Mouse (Mus musculus) spleen, postnatal 36 days (tissue): ENCODE measurements at regions not wholly inside any gene's neighbourhood (a gene's known extent, or its start where the extent isn't known, plus 50 kb on each side); places are given as distances from the start of the nearest gene placed in this dataset.
"Not testable (repeated sequence)": the region's sequence is repeated elsewhere in the genome, so short reads cannot be mapped to it uniquely, and the experiment has no call there.

ENCODE experiments used
- DNase-seq, 2 experiments: peaks; one replicate each; pipeline ENCODE4 v3.0.0; 2022; ENCODE audit warnings: low spot score in 2 of 2, mixed read lengths in 1 of 2

DNA sequence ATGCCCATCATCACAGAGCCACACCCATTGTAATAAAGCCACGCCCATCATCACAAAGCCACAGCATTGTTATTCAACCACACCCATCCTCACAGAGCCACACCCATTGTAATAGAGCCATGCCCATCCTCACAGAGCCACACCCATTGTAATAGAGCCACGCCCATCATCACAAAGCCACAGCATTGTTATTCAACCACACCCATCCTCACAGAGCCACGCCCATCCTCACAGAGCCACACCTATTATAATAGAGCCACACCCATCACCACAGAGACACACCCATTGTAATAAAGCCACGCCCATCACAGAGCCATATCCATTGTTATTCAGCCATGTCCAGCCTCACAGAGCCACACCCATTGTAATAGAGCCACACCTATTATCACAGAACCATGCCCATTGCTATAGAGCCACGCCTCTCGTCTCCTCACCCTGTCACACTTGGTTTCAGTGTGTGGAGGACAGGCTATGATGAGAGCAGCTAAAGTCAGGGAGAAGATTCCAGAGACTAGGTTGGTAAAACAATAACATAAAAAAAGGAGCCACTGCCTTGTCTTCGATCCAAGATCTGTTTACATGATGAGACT is 85.6 kb downstream of the Gxylt1 start:
- DNase-seq, result no peak

DNA sequence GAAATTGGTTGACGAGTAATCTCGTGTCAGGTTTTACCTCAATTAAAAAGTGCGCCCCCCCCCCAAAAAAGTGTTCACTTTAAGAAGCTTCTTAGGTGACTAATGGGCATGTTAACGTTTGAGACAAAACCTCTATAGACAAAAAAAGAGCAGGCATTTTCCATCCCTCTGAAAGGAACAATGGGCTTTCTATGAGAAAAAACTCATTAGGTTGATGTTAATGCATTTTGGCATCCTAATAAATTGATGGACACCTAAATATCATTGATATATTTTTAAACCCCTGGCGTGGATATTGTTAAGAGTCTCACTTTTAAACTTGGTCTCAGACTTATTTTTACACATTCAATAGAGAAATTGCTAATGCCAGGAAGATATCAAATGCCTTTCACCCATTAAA is 98.8 kb downstream of the Gxylt1 start:
- DNase-seq, result no peak

DNA sequence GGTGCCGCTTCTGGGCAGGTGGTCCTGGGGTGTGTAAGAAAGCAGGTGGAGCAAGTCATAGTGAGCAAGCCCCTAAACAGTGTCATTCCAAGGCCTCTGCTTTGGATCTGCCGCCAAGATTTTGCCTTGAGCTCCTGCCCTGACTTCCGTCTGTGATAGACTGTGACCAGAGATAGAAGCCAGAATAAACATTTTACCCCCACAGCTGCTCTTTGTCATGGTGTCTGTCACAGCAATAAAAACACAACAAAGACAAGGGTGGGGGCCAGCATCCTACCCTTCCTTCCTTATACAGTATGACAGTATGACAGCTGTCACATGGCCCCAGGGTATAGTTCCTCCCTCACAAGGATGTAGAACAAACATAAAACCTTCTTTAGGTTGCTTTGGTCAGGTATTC is 106.2 kb downstream of the Gxylt1 start:
- DNase-seq, result no peak

DNA sequence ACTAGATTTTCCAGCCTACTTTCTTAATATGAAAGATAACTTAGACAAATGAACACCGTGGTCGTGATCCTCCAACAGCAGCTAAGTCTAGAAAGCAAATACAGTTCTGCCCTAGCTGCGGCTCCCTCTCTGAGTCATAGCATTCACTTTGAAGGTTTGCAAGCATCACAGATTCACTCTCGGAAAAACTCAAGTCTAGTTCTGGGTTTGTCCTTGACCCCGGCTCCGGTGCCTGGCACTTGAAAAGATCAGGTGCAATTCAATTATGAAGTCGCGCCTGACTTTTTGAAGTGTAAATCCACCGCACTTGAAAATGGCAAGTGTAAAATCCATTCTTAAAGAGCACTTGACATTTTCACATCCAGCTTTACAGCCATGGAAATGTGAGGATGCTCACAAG is 107.5 kb downstream of the Gxylt1 start:
- DNase-seq, result no peak

DNA sequence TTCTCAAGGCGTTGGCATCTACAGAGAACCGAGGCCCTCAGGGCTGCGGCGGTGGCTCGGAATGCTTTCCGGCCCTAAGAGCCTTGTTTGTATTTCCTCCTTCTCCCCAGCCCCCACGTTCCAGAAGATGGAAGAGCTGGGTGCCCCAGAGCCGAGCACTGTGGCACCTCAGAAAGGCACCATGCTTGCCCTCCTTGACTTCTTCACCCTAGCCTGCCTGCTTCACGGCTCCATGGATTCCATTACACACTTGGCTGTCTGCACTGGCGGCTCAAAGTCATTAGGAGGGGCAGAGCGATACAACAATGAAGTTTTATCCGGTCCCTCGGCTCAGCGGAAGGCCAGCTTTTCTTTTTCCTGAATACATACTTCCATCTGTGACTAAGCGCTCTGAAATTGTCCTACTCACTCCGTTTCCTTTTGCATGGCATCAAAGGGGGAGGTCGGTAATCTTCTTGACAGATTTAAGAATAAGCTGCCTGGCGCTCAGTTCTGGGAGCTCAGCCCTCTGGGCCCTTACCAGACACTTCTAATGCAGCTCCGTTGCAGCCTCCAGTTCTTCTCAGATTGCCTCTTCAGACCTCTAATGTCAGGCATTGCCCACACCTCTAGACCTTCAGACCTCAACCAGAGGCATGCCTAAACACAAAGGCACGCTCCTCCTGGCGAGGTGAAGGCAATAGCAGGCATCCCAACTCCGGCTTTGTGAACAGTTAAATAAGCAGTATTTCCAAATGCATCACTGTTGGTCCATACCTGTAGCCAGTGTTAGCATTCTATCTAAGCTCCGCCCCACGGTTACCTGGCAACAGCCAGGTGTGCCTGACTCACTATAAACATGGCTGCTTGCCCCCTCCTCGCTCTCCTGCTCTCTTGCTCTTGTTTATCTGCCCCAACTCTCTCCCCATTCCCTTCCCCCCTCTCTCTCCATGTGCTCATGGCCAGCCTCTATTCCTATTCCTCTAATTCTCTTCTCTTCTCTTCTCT is 112.8 kb downstream of the Gxylt1 start:
- DNase-seq, result no peak

DNA sequence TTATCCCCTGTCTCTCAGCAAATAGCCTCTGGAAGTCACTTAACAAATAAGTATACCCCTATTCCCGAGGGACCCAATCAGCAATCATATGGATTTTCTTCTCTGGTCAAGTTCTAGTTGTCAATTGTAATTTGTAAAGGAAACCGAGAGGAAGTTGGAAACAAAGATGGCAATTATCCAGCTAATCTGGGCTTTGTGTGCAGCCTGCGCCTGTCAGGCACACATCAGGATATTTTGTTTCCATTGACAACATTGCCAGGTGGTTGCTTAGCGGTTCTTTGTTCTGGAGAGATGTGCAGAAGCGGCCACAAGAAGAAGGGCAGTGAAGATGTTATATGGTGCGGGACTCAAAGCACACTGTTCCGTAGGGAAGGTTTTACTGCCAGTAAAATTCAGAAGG is 113.7 kb downstream of the Gxylt1 start:
- no peak for DNase-seq

DNA sequence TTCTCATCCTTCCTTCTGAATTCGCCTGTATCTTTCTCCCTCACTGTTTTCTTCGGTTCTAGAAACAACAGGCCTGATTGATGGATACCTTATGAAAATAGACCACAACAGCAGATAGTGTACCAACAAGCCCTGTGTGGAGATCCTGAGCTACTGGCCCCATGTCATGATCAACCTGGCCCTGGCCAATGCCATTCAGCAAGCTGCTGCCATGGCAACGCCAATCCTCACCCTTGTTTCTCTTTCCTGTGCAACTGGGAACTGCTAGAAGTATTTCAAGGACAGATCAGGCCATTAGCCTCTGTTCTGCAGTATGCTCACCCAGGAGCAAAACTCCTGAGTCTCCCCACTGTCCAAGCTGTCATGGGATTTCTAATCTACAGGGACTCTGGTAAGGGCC is 119.2 kb downstream of the Gxylt1 start:
- DNase-seq, result no peak

DNA sequence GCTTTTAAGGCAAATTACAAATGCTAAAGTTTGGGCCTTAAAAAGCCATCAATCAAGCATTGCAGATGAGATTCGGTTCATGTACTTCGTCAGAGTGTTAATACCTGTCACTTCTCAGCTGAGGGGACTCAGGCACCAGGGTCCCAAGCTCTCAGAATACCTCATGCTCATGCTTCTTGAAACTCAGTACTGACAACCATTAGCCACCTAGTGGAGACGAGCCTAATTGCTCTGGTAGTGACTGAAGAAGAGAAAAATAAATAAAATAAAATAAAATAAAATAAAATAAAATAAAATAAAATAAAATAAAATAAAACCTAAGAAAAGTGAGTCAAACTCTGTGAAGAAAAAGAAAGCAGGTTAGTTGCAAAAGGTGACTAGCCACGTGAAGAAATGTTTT is 121.0 kb downstream of the Gxylt1 start:
- DNase-seq, result no peak

DNA sequence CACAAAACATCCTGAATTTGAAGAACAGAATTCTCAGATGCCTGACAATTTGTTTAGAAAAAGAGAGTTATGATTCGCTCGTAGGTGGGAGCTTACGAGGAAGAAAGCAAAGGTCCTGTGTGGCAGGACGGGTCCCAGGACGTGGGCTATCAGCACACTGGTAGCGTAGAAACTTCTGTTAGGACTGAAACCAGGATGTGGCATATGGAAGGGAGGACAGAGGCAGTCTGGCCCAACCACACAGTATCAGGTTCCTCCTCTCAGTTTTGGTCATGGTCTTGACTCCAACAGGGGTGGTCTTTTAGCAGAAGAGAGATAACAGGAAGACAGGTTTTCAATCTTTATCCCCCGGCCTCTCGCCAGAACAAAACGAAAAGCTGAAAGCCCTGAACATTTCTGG is 130.1 kb downstream of the Gxylt1 start:
- DNase-seq, result no peak

DNA sequence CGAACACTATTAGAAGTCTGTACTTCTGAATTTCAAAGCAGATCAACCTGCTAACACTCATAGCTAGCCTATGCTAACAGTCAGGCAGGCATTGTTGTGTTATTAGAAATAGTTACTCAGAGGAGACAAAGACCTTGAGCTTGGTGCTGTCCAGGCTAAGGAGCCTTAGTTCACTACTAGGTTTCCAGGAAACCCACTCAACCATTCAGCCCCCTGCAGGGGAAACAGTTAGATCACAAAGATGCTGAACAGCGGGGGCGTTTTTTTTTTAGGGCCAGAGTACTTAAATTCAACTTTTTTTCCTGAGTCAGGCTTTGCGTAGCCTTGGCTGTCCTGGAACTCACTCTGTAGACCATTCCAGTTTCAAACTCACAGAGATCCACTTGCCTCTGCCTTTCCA is 130.7 kb downstream of the Gxylt1 start:
- no peak for DNase-seq

DNA sequence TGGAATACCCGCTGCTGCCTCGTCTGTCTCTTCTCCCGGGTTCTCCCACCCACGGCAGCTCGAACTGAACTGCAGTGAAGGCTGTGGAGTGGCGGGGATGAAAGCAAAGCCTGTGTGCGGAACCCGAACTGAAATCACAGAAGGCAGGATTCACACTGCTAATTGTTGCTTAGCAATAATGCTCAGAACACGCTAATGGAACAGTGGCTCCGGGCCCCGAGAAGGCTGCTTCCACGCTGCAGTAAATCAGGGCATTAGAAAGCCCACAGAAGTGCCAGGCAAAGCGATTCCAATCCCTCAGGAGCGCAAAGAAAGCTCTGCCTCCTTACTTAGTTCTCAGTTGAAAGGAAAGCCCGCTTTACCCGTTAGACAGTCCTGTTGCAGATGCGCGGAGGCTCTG is 141.6 kb downstream of the Gxylt1 start:
- no peak for DNase-seq

DNA sequence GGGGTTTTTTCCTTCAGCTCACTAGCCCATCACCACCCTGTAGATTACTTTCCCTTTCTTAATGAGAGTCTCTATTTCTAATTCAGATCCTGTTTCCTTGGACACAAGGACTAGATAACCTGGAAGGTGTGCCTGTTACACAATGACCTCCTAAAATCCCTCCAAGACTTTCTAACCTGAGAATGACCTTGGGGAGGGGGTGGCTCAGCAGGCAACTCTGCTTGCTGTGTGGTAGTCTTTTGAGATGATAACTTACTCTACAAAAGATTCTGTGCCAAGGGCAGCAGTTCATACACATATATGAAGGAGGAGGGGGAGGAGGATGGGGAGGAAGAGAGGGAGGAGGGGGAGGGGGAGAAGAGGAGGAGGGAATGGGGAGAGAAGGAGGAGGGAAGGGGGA is 143.9 kb downstream of the Gxylt1 start:
- DNase-seq, result no peak

DNA sequence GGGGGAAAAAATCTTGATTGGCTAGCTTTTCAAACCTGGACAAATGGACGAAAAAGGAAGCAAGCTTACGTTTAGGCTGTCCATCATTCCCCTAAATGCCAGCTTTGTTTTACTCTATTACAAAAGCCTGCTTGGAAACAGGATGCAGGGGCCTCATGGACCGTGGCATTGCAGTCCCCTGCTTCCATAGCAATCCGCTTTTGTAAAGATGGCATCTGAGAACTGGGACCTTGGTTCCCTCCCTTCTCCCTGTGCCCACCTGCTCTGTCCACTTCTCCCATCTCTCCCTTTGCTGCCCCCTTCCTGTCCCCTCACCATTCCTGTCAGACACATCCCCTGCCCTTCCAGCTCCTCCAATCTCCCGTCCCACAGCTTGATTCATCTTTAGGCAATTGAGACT is 149.7 kb downstream of the Gxylt1 start:
- DNase-seq, result no peak

DNA sequence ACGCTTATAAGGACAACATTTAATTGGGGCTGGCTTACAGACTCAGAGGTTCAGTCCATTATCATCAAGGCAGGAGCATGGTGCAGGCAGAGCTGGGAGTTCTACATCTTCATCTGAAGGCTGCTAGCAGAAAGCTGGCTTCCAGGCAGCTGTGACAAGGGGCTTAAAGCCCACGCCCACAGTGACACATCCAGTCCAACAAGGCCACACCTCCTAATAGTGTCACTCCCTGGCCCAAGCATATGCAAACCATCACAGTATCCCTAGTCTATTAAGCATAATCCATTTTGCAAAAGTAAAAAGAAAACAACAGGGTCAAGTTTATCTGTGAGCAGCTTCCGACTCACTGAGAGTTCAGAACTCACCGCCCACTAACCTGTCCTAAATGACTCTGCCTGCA is 153.8 kb downstream of the Gxylt1 start:
- no peak for DNase-seq

DNA sequence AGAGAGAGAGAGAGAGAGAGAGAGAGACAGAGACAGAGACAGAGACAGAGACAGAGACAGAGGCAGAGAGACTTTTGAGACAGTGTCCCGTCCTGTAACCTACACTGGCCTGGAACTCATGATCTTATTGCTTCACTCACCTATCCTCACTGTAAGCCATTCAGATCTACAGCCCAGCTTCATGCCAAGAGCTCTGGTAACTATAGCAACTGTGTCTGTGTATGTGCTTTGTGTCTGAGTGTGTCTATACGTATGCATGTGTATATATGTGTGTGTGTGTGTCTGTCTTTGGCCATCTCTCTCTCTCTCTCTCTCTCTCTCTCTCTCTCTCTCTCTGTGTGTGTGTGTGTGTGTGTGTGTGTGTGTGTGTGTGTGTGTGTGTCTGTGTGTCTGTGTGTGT is 157.2 kb downstream of the Gxylt1 start:
- DNase-seq, result not testable (repeated sequence)

DNA sequence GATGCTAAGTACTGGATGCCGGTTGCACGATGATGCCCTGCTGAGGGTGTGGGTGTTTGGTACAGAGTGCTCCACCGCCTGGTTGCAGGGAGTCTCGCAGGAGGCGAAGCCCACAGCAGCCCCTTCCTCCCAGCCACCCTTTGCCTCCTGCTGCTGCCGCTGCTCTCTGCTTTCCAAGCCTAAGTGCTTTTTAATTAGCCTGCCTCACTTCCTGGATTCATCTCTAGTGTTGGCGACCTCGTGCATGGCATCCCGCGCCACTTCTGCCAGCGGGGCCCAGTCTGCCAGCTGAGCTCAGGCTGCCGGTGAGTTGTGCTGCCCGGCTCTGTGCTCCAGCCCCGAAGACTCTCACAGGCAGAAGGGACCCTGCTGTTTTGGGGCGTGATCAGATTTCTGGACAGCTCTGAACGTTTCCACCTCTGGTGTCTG is 159.3 kb downstream of the Gxylt1 start:
- no peak for DNase-seq

DNA sequence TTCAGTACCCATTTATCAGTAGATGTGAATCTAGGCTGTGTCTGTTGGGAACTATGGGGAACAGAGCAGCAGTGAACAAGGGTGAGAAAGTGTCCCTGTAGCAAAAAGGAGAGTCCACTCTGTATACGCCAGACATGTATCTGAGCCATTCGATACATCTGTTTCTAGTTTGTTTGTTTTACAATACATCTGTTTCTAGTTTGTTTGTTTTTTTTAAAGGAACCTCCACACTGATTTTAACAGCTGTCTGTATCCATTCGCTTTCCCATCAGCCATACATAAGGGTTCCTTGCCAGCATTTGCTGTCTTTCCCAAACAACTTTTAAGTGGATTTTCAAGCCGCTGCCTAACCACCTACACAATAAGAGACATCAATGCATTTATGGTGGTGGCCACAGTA is 170.0 kb downstream of the Gxylt1 start:
- no peak for DNase-seq

DNA sequence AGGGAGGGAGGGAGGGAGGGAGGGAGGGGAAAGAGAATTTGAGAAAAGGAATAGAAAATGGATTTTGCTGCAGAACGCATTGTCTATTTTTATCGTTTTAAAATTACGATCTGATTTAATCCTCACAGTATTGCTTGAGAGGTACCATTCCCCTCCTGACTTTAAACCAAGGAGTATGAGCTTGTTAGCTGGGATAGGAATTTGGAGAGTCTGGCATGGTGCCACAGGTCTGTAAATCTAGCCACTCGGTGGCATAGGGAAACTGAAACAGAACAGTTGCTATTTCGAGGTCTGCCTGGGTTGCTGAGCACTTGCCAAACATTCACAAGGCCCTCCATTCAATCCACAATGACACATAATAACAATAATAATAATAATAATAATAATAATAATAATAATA is 171.6 kb downstream of the Gxylt1 start:
- DNase-seq, result no peak

DNA sequence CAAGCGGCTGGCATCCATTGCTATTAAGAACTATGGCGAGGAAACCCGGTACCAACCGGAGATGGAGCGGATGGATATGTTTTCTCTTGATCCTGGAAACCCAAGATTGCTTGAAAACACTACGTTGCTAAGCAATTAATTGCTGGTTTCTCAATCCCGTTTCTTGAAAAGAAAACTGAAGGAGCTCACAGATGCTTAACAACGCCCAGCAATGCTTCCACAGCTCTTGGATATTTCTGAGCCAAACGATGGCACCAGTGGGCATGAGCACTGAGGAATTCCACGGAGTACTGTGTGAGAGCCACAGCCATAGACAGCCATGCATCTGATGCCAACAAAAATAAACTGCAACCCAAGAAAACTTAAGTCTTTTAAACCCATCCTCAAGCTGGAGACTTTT is 173.1 kb downstream of the Gxylt1 start:
- no peak for DNase-seq

DNA sequence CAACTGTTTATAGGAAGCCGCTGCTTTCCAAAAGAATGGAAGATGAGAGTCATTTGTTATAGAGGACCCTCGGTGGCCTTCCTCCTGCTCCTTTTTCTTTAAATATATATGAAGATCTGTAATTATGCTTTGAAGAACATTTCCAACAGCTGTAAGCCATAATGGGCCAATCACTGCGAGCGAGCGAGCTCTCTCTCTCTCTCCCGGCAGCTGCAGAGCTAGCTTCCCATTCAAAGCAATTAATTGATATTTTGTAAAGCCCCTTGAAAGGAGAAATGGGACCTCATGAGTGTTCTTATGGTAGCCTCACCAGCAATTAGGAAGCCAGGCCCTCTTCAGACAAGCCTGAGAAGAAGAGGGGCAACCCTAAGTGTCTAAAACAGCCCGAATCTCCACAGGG is 174.1 kb downstream of the Gxylt1 start:
- no peak for DNase-seq

DNA sequence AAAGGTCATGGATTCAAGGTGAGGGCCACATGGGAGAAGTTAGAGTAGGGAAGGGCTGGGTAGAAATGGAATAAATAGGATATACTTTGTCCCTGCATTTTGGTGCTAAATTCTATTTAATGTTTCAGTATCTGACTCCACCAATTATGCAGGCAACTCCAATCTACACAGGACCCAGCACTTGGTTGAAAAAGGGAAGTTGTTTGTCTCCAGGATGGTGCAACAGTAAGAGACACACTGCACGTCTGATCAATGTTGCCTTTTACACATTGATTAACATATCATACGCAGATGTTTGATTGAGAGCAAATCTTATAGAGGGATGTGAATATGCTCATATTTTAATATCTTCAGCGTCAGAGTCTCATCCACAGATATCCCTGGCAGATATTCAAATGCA is 175.1 kb downstream of the Gxylt1 start:
- no peak for DNase-seq

DNA sequence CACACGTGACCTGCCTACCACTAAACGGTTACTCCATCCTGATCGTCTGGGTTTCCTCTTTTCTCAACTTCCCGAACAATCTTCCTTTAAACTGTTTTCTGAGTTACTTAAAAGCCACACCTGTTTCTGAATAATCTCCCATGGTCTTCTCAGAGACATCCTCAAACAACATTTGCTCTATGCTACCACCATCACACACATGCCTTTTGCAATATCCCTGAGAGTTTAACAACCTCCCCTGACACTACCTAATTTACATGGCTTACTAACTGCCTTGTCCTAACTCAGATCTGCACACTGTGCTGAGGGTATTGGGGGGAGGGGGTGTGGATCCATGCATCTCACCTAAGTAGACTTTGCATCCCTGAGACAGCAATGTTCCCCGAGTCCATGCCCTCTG is 178.6 kb downstream of the Gxylt1 start:
- DNase-seq, result no peak

DNA sequence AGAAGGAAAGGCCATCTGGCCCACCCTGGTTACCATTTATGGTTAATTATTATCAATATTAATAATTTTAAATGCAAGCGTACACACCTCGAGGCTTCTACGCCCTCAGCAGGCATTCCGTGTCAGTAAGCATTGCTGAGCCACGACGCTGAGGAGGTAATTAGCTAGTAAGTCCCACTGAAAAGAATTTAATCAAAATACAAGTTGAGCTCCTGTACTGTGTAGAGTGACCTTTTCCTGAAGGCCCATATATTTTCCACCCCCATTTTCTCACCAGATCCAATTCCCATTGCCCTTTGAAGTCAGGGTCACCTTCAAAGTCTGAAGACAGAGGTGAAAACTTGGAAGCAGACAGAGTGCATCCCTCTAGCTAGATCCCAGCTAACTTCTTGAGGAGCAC is 179.8 kb downstream of the Gxylt1 start:
- no peak for DNase-seq
